Mouse (Mus musculus) macrophage (primary cell): ENCODE results near the gene Gpkow. TPM values are rescaled to one million over a fixed set of nuclear protein-coding genes. Genes with fewer than 3 reads are reported as not detected.
"Not testable (repeated sequence)": the region's sequence is repeated elsewhere in the genome, so short reads cannot be mapped to it uniquely, and the experiment has no call there.

Experiments
- H3K27ac ChIP-seq: fragments of 350-480 bp; formaldehyde crosslinking; 2 replicates; pipeline ENCODE4 v1.9.0; 2021
- H3K36me3 ChIP-seq: fragments of 350-480 bp; formaldehyde crosslinking; 2 replicates; pipeline ENCODE4 v1.9.0; 2021; ENCODE audit errors: inconsistent target
- H3K4me3 ChIP-seq: fragments of 350-480 bp; formaldehyde crosslinking; 2 replicates; pipeline ENCODE4 v1.9.0; 2021; ENCODE audit errors: inconsistent target
- H3K79me2 ChIP-seq: fragments of 350-480 bp; formaldehyde crosslinking; 2 replicates; pipeline ENCODE4 v1.9.0; 2021; ENCODE audit errors: inconsistent target
- WGBS: methylation state at CpG from one replicate; pipeline ENCODE4 v1.1.7; 2026; ENCODE audit warnings: inconsistent platforms; ENCODE audit not compliant: missing documents; 5-methylcytosine and 5-hydroxymethylcytosine counted together
- polyA plus RNA-seq: library from polyadenylated mRNA; stranded (reverse); fragments of 250-400 nt; gene quantifications from 3 replicates; pipeline ENCODE4 v1.2.4, GENCODE M21; 2018; ENCODE audit warnings: inconsistent platforms

Gene Gpkow
- polyA plus RNA-seq, 1 experiment from 2014 or later = 38.3 TPM

DNA sequence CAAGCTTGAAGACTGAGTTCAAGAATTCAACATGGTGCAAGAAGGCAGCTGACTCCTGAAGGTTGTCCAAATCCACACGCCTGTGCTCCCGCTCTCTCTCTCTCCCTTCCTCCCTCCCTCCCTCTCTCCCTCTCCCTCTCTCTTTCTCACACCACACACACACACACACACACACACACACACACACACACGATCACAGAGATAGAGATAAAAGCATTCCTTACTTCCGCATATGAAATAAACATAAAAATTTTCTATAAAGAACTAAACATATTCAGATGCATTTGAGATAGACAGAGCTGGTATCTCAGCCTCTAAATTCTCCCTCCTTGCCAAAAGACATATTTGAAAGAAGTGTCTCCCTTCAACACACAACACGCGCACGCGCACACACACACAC lies 48.5 kb downstream of the Gpkow start:
- WGBS = 88% methylated on average over 6 of the region's 8 CpGs
- no peaks in the 10 kb centered on the region for H3K36me3 ChIP-seq
- no peak overlapping the region for H3K4me3 ChIP-seq
- no peaks in the 10 kb centered on the region for H3K79me2 ChIP-seq
- no peak overlapping the region for H3K27ac ChIP-seq

- Histone ChIP-seq H3K27ac (no peak within 1 kb of the TSS), H3K4me3 (peak within 1 kb of the TSS; percentile 8; the same call in 1 of the 2 replicates), H3K79me2 (no peaks in the 10 kb centered on the region), H3K36me3 (no peaks in the 10 kb centered on the region)
- 31% methylated on average over 40 of the region's 56 CpGs for WGBS
Observed at GRCm38 (mm10) chrX:7750432-7751116, 53.6 kb downstream of the Gpkow start, which contains the start of gene Ccdc120. Gene Ccdc120, minus strand, starts transcription at chrX:7750905.

GRCm38 (mm10) chrX:7753627-7754026 lies 56.7 kb downstream of the Gpkow start:
- H3K27ac ChIP-seq, H3K4me3 ChIP-seq, H3K36me3 ChIP-seq, H3K79me2 ChIP-seq: not testable (repeated sequence)
- WGBS = no CpG with 5 or more reads among the region's 3 CpGs

Other genes with a start within 250 kb of the Gpkow start
- gene Foxp3, start 123.5 kb upstream of the Gpkow start, polyA plus RNA-seq = 0.04 TPM in 1 of 3 replicates, not detected in the others
- gene Ppp1r3f, start 122.8 kb upstream of the Gpkow start, polyA plus RNA-seq = 1.1 to 2.8 TPM (median 1.4 TPM) in 3 replicates
- 18.2 to 30.9 TPM (median 28.2 TPM) in 3 replicates for gene Ccdc22, start 91.6 kb upstream of the Gpkow start, polyA plus RNA-seq
- gene Cacna1f, start 90.0 kb upstream of the Gpkow start, polyA plus RNA-seq = 0.09 to 0.16 TPM (median 0.15 TPM) in 3 replicates
- gene Syp, start 58.7 kb upstream of the Gpkow start, polyA plus RNA-seq = 0.78 to 1.6 TPM (median 1.4 TPM) in 3 replicates
- gene Prickle3, start 39.9 kb upstream of the Gpkow start, polyA plus RNA-seq = 3.0 to 3.4 TPM (median 3.2 TPM) in 3 replicates
- gene Plp2, start 25.7 kb upstream of the Gpkow start, polyA plus RNA-seq = 83.8 to 185 TPM (median 133 TPM) in 3 replicates
- gene Magix, start 15.9 kb upstream of the Gpkow start, polyA plus RNA-seq = 0.14 TPM in 1 of 3 replicates, not detected in the others
- 9.5 to 25.3 TPM (median 21.1 TPM) in 3 replicates for gene Wdr45, start 17.2 kb downstream of the Gpkow start, polyA plus RNA-seq
- gene Gm45208, start 25.1 kb downstream of the Gpkow start, polyA plus RNA-seq = not detected in 3 replicates
- 7.2 to 12.3 TPM (median 7.3 TPM) in 3 replicates for gene Praf2, start 31.3 kb downstream of the Gpkow start, polyA plus RNA-seq
- gene Ccdc120, start 53.8 kb downstream of the Gpkow start, polyA plus RNA-seq = 0.39 to 1.6 TPM (median 1.6 TPM) in 3 replicates
- 100 to 140 TPM (median 106 TPM) in 3 replicates for gene Tfe3, start 65.4 kb downstream of the Gpkow start, polyA plus RNA-seq
- 44.1 to 48.5 TPM (median 47.1 TPM) in 3 replicates for gene Gripap1, start 92.6 kb downstream of the Gpkow start, polyA plus RNA-seq
- gene Kcnd1, start 125.2 kb downstream of the Gpkow start, polyA plus RNA-seq = 0.03 to 0.06 TPM (median 0.04 TPM) in 3 replicates
- gene Otud5, start 144.2 kb downstream of the Gpkow start, polyA plus RNA-seq = 38.8 to 69.0 TPM (median 61.3 TPM) in 3 replicates
- 1.5 to 2.0 TPM (median 1.6 TPM) in 3 replicates for gene Pim2, start 181.1 kb downstream of the Gpkow start, polyA plus RNA-seq
- 10.3 to 26.7 TPM (median 19.8 TPM) in 3 replicates for gene Slc35a2, start 186.9 kb downstream of the Gpkow start, polyA plus RNA-seq
- gene Pqbp1, start 202.1 kb downstream of the Gpkow start, polyA plus RNA-seq = 46.6 to 136 TPM (median 62.4 TPM) in 3 replicates
- 7.5 to 12.2 TPM (median 10.3 TPM) in 3 replicates for gene Timm17b, start 202.2 kb downstream of the Gpkow start, polyA plus RNA-seq
- gene Gm10491, start 210.7 kb downstream of the Gpkow start, polyA plus RNA-seq = not detected in 3 replicates
- not detected in 3 replicates for gene Gm10490, start 212.4 kb downstream of the Gpkow start, polyA plus RNA-seq
- not detected in 3 replicates for gene Pcsk1n, start 222.7 kb downstream of the Gpkow start, polyA plus RNA-seq
- not detected in 3 replicates for gene Eras, start 231.5 kb downstream of the Gpkow start, polyA plus RNA-seq